ENCODE assay signal across 19 mouse cellular contexts in the genomic region with DNA sequence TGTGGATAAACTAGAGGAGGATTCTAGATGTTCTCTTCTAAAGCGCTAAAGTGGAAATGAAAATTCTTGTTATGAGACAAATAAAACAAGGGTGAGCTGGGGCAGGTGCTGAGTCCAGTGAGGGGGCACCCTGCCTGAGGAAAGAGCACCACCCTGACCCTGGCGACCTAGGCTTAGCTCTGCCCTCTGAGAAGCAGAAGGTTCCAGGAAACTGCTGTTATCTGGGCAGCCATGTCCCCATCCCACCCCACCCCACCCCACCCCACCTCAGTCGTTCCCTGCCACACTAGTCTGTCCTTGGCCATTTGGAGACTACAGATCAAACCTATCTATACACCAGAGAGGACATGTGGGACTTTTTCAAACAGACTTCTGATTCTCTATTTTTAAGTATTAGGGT.
DNase-seq lines count a peak whose midpoint lies in the region; ATAC-seq and TF ChIP-seq lines count a peak whose summit lies in the region.
"Had no signal": no experiment of that assay in that cellular context is flagged by ENCODE, and none has a peak within 500 bp of the region (broad histone marks: within the 10 kb centered on the region; RNA-seq: fewer than 3 reads in every experiment).

No protein-coding gene starts in this region.

- H3K4me3 ChIP-seq in heart, embryonic 11.5 days (ENCODE audit: low read depth, low read length) = no peak overlapping the region
- H3K4me3 ChIP-seq in liver, embryonic 11.5 days (ENCODE audit: low read depth, low read length) = no peak overlapping the region
- H3K4me3 ChIP-seq in neural tube, embryonic 15.5 days (replicated peaks) = no peak overlapping the region
- no peak overlapping the region for H3K4me3 ChIP-seq in gastrocnemius, adult 2 months
- H3K4me3 ChIP-seq: forebrain, embryonic 13.5 days; limb, embryonic 13.5 days had no signal

- H3K27me3 ChIP-seq in heart, embryonic 11.5 days (ENCODE audit: control insufficient read depth, insufficient read depth, low read length) = no peaks in the 10 kb centered on the region
- no peaks in the 10 kb centered on the region for H3K27me3 ChIP-seq in liver, embryonic 11.5 days (replicated peaks; ENCODE audit: control insufficient read depth, insufficient read depth, low read length)
- no peaks in the 10 kb centered on the region for H3K27me3 ChIP-seq in neural tube, embryonic 15.5 days (replicated peaks)

- H3K9me3 ChIP-seq in heart, embryonic 11.5 days (replicated peaks; ENCODE audit: control insufficient read depth, low read length) = no peaks in the 10 kb centered on the region
- H3K9me3 ChIP-seq in liver, embryonic 11.5 days (ENCODE audit: control insufficient read depth, low read length) = no peaks in the 10 kb centered on the region
- H3K9me3 ChIP-seq in neural tube, embryonic 15.5 days (replicated peaks) = no peaks in the 10 kb centered on the region
- H3K9me3 ChIP-seq: forebrain, embryonic 13.5 days; limb, embryonic 13.5 days had no signal

- no peak overlapping the region for H3K9ac ChIP-seq in heart, embryonic 11.5 days (ENCODE audit: low read depth, low read length)
- 0 out of 2 replicates have a peak overlapping the region, but pooled peaks have one; percentile 31 for H3K9ac ChIP-seq in liver, embryonic 11.5 days (ENCODE audit: low read depth, low read length)
- H3K9ac ChIP-seq in neural tube, embryonic 15.5 days (replicated peaks) = no peak overlapping the region
- H3K9ac ChIP-seq: forebrain, embryonic 13.5 days; limb, embryonic 13.5 days had no signal

- WGBS in heart, embryonic 11.5 days (ENCODE audit: insufficient replicate concordance) = 64% methylated on average over 3 of the region's 3 CpGs
- WGBS in liver, embryonic 11.5 days = 43% methylated on average over 3 of the region's 3 CpGs
- 82% methylated on average over 3 of the region's 3 CpGs for WGBS in neural tube, embryonic 15.5 days

- peak; percentile 97 for ATAC-seq in heart, embryonic 11.5 days (replicated peaks; ENCODE audit: insufficient number of reproducible peaks, low FRiP score, low TSS enrichment)
- peak; percentile 99 for ATAC-seq in liver, embryonic 11.5 days (replicated peaks; ENCODE audit: low FRiP score)
- ATAC-seq in neural tube, embryonic 15.5 days (ENCODE audit: low FRiP score) = no peak
- ATAC-seq: forebrain, embryonic 13.5 days had no signal

- H3K4me2 ChIP-seq in heart, embryonic 11.5 days = no peak overlapping the region
- H3K4me2 ChIP-seq in liver, embryonic 11.5 days = 0 out of 2 replicates have a peak overlapping the region, but pooled peaks have one; percentile 5
- no peak overlapping the region for H3K4me2 ChIP-seq in neural tube, embryonic 15.5 days
- H3K4me2 ChIP-seq: forebrain, embryonic 13.5 days; limb, embryonic 13.5 days had no signal

- H3K36me3 ChIP-seq in heart, embryonic 11.5 days (ENCODE audit: control insufficient read depth, insufficient read depth, low read length) = no peaks in the 10 kb centered on the region
- no peaks in the 10 kb centered on the region for H3K36me3 ChIP-seq in liver, embryonic 11.5 days (ENCODE audit: control insufficient read depth, insufficient read depth, low read length)
- H3K36me3 ChIP-seq in neural tube, embryonic 15.5 days = no peaks in the 10 kb centered on the region
- H3K36me3 ChIP-seq: limb, embryonic 13.5 days had no signal

- peak overlapping the region; percentile 23; the same call in 1 of the 2 replicates for H3K27ac ChIP-seq in heart, embryonic 11.5 days (ENCODE audit: low read depth, low read length)
- H3K27ac ChIP-seq in liver, embryonic 11.5 days (ENCODE audit: low read depth, low read length) = peak overlapping the region; percentile 67
- peak overlapping the region; percentile 1; the same call in 1 of the 2 replicates for H3K27ac ChIP-seq in neural tube, embryonic 15.5 days (replicated peaks)
- H3K27ac ChIP-seq in gastrocnemius, adult 2 months = no peak overlapping the region
- H3K27ac ChIP-seq: forebrain, embryonic 13.5 days; limb, embryonic 13.5 days had no signal

- DNase-seq in heart, adult 8-10 months (ENCODE audit: low spot score) = no peak
- DNase-seq in c-Kit-positive CD71-negative TER-119-negative erythroid progenitor cells, embryonic 14.5 days (ENCODE audit: low read depth) = peak; percentile 5
- DNase-seq in liver, embryonic 11.5 days (ENCODE audit: low spot score) = no peak
- no peak for DNase-seq in gastrocnemius, adult 2 months
- no peak for DNase-seq in layer of hippocampus, postnatal 36 days
- DNase-seq: adrenal gland, adult 8-10 months; B cell, adult 2 months; cerebellum, adult 9-11 months; heart, postnatal 10 days; kidney, adult 2 months; kidney, postnatal 36 days; layer of hippocampus, adult 9-11 months; midbrain, embryonic 14.5 days; right cerebral cortex, postnatal 14 days; thymus, postnatal 36 days had no signal

- H3K4me1 ChIP-seq in heart, embryonic 11.5 days (ENCODE audit: control insufficient read depth, insufficient read depth, low read length) = no peaks in the 10 kb centered on the region
- H3K4me1 ChIP-seq in liver, embryonic 11.5 days (replicated peaks; ENCODE audit: control insufficient read depth, insufficient read depth, low read length) = peaks cover 24% of the 10 kb centered on the region
- peaks cover 29% of the 10 kb centered on the region for H3K4me1 ChIP-seq in neural tube, embryonic 15.5 days

- intact Hi-C loops in gastrocnemius, adult 2 months (cut with DNase I) = no loop called here

- TF ChIP-seq CTCF in gastrocnemius, adult 2 months (IDR thresholded peaks at IDR 0.05) = no peak
